Mouse (Mus musculus) lung, postnatal 36 days (tissue): ENCODE results near the gene Ptprk.
A peak's percentile ranks its signal among the peaks of the same experiment; 100 is the strongest.

Source experiments
- DNase-seq: peaks from one replicate; pipeline ENCODE4 v3.0.0; 2022; ENCODE audit warnings: mixed read lengths

Ptprk gene

DNA sequence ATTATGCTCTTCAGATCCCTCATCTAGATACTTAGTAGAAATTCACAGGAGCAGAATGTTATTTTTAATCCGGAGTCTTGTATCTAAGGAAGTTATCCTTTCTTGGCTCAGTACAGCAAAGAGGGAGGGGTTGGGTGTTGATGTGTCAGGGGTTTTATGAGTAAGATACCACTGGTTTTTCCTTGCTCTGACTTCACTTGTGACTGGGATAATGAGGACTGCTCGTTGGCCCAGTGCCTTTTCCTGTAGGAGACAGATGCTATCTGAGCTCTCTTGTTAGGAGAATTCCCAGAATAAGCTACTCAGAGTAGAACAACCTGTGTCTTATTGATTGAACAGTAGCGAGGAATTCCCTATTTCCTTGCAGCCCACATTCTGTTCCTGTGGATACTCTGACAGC is 39.3 kb downstream of the Ptprk start:
- DNase-seq: peak; percentile 67

DNA sequence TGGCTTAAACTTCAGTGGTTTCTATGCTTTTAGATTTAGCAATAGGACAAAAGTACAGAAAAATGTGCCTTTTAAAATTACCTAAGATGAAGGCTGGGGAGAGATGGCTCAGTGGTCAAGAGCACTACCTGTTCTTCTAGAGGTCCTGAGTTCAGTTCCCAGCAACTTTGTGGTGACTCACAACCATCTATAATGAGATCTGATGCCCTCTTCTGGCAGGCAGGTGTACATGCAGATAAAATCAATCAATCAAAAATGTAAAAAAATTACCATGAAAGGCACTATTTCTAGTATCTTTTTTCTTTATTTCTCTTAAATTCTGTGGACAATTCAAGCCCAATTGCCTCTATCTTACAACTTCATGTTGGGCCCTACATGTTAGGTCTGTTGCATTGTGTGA is 42.4 kb downstream of the Ptprk start:
- DNase-seq: no peak

DNA sequence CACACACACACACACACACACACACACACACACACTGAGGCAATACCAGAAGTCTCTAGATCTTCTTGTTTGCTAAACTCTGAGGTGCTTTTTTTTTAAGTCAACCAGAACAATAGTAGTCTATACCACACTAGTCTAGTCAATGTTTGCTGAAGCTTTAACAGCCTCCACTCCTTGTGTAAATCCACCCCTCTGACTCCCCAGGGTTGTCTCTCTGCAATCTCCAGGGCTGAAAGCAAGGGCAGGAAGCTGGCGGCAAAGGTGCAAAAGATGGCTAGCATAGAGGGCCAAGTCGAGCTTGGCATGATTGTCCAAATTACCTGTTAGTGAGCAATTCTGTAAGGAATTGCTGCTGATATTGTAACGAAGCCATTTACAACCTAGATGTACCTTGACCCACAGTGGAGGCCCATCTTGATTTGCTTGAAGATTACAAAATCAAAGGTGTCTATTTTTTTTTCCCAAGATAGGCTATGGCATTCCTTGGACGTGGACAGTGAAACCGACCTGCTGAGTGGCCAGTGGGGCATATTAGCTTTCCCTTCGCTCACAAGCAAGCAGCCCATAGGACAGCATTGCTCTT is 44.3 kb downstream of the Ptprk start:
- DNase-seq: peak; percentile 10

DNA sequence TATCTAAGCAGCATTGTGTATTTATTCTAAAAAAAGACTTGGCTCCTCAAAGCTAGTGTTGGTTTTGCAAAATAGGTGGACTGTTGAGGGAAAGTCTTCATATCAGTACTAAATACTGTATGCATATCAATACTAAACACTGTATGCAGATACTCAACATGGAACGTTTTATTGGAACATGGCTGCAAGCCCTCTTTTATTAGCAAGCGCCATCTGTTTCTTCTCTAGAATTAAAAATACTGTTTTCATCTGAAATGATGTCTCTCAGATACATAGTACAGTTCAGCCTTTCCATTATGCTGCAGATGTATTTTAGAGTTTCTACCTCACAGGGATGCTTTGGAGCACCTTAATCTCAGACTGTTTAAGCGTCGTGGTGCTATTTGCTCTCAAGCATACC is 49.3 kb downstream of the Ptprk start:
- no peak for DNase-seq

DNA sequence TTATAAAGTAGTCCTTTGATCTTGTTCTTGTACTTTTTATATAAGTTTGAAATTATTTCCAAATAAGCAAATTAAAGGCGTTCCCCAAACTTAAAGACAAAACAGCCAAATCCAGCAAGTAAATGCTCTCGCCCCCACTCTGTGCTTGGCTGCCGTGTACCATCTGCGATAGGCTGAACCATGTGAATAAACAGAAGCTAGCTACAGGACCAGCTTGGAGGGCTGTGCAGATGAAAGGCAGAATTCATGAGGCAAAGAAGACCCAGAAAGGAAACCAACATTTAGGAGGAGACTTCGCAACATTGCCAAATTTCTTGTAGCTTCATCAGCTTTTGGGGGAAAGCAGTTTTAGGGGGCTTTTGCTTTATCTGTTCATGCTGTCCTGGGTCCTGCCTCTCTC is 53.4 kb downstream of the Ptprk start:
- no peak for DNase-seq

DNA sequence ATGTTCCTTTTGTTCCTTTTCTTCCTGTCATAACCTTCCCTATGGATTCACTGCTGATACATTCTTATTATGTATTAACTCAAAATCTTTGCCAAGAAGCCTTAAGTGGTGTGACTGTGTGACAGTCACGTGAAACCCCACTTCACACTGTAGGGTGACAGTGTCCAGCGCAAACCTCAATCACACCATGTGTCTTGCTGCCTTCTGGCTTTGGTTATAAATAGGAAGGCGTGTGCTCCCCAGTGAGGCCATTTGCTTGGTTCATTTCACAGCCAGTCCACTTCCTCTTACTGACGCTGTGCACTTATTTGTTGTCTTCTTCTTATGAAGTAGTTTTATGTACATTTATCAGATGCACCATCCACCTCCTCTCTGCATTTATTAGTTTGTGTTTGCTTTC is 53.8 kb downstream of the Ptprk start:
- no peak for DNase-seq

DNA sequence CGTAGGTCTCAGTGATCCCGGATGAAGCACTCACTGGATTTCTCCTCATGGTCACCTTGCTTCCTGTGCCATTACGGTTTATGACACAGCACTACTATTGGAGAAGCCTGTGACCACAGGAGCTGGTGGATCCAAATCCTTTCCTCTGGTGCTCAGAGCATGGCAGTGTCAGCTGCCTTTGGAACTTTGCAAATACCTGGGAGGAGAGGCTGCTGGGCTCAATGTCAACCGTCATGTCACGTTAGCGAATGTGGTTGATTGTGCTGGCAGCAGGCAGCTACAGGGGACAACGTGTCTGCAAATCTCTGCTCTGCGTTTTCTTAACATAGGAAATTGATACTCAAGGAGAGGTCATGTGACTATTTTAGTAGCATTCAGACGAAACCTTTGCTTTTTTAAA is 55.8 kb downstream of the Ptprk start:
- no peak for DNase-seq

DNA sequence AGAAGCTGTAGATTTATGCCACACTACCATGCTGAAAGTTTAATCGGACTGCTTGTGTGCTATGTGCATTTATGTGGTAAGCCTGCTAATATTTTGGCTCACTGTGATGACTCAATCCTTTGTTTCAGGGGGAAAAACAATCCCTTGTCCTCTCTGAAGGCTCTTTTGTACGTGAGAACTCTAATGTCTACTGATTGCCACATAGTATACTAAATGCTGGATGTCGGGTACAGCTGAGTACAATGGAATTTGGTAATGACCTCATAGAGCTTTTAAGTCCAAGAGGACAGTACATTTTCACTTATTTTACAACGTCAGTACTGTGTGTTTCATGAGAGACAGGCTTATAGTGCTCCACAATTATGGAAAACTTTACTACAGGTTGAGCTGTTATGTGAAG is 59.1 kb downstream of the Ptprk start:
- DNase-seq: no peak

DNA sequence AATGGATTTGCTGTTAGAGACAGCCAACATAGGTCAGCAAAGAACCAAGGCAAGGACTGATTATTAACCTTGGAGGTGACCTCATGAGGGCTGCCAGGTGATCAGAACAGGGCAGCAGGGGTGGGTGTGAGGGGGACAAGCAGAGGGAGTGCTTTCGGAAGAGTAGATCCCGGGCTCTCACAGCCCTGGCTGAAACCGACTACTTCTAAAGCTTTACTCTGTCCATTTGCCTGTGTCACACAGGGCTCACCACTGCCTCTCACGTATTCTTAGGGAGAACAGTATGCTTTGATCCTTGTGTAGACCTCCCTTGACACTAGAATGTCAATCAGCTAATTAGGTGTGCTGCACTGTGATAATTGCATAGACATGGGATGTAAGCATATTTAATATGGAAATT is 63.8 kb downstream of the Ptprk start:
- DNase-seq: no peak

DNA sequence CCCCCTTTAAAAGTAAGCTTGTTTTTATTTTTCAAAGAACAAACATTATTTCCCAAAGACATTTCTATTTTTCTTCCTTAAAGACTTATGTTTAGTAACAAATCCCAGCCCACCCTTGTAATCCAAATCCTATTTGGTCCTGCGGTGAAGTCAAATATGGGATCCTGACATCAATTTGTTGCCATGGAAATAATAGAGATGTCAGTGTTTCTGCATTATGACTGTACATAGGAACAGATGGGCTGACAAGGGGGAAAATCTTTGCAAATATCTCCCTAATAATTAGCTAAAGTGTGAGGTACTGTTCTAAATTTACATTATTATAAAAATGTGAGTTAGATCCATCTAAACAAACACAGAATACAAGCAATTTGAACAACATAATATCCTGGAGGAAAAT is 69.8 kb downstream of the Ptprk start:
- DNase-seq: no peak

DNA sequence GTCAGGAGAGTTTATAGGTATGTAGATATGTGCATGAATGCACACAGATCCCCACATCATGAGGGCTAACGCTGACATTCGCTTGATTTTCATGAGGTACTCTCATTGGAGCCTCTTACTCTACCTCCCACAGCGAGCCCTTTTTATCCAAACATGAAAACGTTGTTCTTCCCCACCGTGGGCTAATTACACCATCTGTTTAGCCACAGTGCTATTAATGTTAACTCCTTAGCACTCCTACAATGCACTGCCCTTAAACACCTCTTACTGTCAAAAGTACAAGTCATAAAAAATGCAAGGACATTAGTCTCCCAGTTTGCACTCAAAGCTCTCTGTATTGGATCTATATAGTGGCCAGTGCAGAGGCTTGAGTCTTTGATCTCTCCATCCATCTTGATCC is 70.7 kb downstream of the Ptprk start:
- DNase-seq: no peak

DNA sequence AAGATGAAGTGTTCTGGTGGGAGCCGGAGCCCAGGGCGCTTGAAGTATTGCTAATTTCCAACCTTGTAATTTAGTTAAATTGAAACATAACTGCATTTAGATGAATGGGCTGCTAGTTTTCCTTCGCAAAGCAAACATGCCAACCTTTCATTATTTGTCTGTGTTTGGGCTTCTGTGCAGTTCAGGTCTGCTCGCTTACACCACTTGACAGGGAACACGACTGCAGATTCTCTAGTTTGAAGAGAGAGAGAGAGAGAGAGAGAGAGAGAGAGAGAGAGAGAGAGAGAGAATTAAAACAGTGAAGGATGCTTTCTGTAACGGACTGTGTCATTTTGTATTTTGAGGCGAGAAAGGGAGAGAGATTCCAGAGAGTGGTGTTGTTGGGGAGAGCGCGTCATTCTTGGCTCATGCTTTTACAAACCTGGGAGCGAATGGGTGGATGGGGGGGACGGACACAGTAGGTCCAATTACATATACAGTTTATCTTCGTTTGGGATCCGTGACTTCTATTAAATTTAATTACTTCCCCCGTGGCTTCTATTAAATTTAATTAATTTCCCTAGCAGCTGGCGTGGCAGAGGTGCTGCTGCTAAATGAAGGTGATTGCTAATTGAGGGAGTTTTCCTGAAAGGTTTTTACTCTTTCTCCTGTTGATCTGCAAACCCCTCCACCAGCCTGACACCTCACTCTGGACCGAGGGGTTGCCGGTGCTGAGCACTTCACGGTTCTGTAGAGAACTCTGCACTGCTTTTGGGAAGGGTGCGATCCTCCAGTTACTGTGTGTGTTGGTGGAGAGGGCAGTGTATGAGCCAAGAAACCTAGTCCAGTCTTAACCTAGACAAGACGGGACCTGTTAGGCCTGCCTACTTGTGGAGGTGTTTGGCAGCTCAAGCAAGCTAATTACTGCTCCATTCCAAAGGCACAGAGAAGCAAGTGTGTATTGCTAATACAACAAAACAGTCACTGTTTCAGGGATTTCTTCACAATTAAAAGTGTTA is 81.4 kb downstream of the Ptprk start:
- DNase-seq: no peak

DNA sequence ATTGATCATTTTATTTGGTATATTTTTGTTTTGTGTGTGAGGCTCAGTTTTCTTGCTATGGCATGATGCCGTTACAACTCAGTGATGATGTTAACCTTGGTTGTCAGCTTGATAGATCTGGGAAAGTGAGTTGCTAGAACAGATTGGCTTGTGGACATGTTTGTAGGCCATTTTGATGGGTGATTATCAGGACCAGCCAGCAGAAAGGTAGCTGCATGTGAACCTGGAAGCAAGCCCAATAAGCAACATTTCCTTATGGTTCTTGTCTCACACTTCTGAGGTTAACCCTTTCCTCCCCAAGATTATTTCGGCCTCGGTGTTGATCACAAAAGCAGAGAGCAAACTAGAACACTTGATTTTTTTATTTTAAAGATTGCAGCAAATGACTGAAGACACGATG is 85.1 kb downstream of the Ptprk start:
- DNase-seq: no peak

DNA sequence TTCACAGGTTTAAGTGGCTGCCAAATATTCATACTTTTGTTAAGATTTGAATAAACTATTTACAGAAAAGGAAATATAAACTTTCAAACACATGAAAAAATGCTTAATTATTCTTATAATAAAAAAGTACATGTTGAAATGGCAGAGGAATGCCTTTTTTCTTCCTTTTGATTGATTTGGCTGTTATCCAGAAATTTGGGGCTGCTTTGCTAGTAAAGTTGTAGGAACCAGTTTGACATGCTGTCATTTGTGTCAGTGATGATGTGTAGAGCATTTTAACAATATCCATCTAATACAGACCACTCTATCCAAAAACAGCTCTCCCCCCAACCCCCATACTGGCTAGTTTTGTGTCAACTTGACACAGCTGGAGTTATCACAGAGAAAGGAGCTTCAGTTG is 86.7 kb downstream of the Ptprk start:
- DNase-seq: no peak

DNA sequence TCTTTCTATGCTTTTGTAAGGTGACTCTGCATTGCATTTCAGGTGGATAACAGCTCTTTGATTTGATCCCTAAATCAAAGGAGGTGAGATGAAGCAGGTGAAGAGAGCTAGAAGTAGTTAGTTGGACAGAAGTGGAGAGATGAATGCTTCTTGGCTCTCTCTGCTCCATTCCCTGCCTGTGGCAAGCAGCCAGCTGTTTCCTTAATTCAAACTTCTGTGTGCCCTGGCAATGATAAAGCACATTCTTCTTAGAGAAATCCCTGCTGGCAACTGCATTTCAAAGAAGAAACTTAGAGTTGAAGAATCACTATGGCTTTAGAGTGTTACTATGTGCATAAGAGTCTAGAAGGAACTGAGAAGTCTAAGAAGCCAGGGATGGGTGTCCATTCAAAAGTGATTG is 89.6 kb downstream of the Ptprk start:
- DNase-seq: peak; percentile 42

DNA sequence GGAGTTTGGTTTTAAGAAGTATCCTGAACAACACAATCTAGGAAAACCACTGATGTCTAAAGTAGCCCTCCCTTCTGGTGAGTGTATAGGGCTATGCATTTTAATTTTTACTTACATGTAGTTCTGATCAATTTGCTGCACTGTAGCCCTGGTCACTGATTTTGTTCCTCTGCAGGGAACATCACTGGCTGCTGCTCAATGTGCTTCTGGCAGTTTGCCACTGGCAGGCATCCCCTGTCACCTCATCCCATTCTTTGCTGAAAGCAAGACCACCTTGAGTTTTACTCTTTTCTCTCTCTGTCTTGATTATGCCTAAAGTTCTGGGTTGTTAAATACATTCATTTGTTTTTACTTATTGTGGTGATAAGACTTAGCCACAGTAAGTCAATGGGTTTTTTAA is 90.1 kb downstream of the Ptprk start:
- DNase-seq: no peak

DNA sequence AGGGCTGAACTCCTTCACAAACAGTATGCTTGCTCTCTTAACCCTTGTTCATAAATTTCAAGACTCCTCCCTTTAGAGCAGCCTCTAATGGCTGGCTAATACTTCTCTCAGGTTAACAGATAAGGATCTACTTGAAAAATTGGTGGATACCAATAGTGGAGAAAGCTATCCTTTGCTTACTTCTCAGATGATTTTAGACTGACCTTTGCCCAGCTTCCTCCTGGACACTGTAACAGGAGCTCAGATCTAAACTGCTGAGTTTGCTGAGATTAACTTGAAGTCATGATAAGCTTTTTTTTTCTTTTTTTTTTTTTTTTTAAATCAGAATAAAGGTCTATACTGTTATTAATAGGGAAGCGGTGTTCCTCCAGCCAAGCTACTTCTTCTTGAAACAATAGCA is 92.0 kb downstream of the Ptprk start:
- DNase-seq: no peak

DNA sequence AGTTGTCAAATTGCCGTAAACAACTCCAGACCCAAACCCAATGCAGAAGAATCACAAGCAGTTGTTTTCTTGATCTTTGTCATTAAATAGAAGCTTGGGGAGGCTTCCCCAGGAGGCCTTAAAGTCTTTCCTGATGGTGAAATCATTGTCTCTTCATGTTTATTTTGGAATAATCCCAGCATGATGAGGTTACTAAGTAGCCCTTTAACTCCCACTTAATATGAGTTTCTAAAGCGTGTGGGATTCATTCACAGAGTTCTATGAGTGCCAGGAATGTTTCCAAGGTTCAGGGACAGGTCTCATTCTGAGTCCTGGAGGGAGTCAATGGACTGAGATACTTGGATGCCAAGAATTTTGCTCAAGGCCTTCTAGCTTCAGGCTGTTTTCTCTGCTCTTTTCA is 92.5 kb downstream of the Ptprk start:
- no peak for DNase-seq

DNA sequence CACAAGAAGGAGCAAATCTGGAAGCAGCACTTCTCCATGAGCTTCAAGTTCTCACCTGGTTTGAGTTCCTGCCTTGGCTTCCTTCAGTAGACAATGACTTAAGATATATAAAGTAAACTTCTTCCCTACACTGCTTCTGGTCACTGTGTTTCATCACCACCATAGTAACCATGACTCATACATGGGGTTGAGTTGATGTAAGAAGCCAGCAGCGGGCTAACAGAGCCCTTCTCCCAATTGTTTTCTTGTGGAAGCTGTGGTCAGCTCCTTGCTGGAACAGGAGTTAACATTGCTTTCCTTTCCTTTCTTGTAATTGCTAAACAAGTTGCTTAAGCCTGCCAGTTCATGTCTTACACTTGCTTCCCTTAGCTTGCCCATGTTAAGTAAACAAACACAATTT is 96.6 kb downstream of the Ptprk start:
- DNase-seq: no peak

DNA sequence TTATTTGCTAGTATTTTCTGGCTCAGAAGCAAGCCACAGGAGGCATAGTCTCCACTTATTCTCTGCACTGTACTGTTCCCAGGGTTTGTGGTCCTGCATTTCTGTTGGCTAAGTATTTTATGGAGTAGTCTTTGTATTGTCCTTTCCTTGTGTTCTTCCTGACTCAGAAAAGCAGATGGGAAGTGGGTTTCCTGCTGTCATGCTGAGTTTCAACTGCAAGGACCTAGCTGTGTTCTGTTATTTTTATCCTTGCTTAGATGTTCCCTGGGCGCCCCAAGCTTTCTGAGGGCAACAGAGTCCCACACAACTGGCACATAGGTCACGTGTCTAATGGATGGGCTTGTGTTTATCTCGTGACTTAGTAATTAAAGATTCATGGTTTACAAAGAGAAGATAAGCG is 104.3 kb downstream of the Ptprk start:
- no peak for DNase-seq

DNA sequence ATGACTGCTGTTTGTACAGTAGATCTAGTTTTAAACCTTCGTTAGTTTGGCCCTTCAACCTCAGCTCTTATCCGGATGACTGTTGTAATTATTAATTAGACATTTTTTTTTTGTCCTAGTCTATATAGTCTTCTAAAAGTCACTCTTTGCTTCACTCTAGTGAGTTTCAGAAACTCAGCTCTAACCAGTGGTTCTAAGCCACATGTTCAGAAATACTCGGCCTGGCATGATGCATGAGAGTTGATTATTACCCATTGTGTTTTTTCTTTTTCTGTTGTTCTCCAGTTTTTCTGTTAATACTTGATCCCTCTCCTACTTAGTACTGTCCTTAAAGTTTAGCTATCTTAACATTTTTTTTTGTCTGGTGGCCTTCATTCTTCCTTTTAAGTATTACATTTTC is 107.5 kb downstream of the Ptprk start:
- no peak for DNase-seq

DNA sequence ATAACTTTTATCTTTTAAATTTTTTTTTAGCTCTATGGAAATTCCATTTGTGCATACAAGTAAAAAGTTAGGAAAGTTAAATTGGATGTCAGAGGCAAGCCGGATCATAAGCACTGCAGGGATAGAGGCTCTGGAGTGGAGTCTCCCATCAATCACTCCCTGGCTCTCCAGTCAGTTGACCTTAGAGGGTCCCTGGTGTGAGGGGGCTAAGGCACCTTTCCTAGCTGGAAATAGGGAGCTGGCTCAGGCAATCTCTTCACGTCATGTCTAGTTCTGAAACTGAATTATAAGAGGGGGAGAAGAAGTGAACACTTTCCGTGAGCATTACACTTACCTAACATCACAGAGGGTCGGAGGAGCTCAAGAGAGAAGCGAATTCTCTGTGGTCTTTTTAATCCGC is 110.1 kb downstream of the Ptprk start:
- no peak for DNase-seq

DNA sequence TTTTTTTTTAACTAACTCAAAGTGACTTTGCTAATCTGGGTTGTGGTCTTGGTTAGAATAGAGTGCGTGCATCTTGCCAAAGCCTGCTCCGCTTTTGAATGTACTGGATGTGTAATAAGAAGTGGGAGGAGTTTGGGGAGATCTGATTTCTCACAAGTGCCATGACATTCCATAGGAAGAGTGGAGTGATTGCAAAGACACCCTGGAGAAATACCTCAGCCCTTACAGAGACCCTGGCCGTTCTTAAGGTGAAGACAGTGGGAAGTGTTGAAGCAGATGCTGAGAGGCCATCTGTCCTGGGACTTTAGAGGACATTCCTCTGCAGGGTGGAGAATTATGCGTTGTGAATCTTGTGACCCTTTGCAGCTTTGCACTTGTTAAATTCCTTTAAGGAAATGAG is 110.7 kb downstream of the Ptprk start:
- no peak for DNase-seq

DNA sequence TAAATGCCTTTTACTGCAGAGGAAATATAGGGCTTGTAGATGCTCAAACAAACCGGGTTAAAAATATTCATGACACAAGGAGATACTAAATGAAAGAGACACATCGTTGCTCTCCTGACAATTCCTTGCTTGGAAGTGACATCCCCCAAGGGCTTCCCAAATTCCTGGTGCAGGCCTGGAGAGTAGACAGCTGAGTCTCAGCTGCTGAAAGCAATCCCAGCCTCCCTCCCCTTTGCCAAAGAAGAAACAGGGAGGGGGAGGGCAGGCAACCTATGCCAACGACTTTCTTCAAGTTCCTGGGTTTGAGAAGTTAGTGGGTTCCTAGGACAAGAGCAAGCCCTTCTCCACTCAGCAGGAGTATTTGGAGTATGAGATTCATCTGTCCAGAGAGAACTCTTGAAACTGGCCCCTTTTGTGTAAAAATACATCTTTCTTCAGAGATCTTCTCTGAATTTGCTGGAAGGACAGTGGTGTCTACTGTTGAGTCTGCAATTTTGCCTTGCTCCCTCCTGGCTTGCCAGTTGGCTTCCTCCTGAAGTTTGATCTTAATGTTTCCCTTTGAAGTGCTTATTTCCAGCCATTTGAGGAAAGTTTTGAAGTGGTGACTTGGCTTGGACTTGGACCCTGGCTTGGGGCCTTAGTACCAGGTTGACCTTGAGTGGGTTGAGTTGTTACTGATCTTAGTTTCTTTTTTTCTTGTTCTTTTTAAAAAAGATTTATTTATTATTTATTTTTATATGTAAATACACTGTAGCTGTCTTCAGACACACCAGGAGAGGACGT is 111.6 kb downstream of the Ptprk start:
- no peak for DNase-seq
